Mouse (Mus musculus) ES-E14 (cell line): ENCODE data around the gene Cdk5.

Source experiments
- CHD2 ChIP-seq: IDR thresholded peaks from 2 replicates; pipeline ENCODE4 v1.6.1; 2014; ENCODE audit warnings: mild to moderate bottlenecking, low read depth, low read length, inconsistent platforms
- HCFC1 ChIP-seq: IDR thresholded peaks from 2 replicates; pipeline ENCODE4 v1.6.1; 2012; ENCODE audit warnings: low read length, inconsistent platforms, borderline replicate concordance; ENCODE audit not compliant: insufficient read depth
- MAFK ChIP-seq: IDR thresholded peaks from 2 replicates; pipeline ENCODE4 v1.6.1; 2014; ENCODE audit warnings: mild to moderate bottlenecking, low read depth, low read length, inconsistent platforms; ENCODE audit not compliant: insufficient read depth

DNA sequence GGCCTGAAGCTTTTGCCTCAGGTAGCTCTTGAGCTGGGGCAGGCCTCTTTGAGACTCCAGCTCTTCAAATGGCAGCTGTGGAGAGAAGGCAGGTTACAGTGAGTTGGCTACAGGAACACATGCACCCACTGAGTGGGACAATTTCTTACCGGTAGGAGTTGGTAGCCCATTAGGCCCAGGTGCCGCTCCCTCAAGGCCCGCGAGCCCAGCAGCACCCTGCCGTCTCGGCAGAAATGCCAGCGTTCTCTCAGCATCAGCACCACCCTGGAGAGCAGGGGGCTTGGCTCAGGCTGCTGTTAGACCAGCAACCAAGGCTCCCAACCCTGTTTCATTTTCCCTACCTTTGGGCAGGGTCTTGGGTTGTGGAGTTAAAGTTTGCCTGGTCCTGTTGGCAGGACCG, 17.9 kb upstream of the Cdk5 start:
- TF ChIP-seq HCFC1: no peak
- TF ChIP-seq CHD2: no peak
- TF ChIP-seq MAFK: no peak
